ENCODE assay signal across 14 mouse cellular contexts in the genomic region with DNA sequence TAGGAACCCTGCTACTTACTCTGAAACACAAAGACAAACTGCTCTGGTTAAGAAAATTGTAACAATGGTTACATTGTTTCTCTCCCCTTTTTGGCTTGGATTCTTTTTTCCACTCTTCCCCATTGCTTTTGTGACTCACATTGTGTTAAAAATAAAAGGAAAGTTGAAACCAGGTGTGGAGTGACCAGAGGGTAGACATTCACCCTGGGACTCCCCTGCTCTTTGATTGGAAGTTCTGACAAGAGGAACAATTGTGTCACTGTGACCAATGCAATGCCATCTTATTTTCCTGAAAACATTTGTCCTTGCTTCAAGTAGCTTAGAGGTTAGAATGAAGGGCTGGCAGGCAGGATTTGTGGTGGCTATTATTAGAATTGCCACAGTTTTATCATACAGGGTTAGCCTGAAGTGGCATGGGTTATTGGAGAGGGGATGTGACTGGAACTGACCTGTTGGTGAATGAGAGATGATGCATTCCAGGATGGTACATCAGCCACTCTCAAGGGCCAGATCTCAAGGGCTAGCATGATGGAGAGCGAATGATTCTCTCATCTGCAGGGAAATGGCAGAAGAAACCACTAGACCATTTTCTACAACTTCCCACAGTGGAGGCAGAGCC.
A peak's percentile ranks its signal among the peaks of the same experiment; 100 is the strongest.
DNase-seq lines count a peak whose midpoint lies in the region; ATAC-seq and TF ChIP-seq lines count a peak whose summit lies in the region.
"Had no signal": no experiment of that assay in that cellular context is flagged by ENCODE, and none has a peak within 500 bp of the region (broad histone marks: within the 10 kb centered on the region; RNA-seq: fewer than 3 reads in every experiment).

No protein-coding gene starts in this region.

- H3K9me3 ChIP-seq in hindbrain, embryonic 10.5 days: no peaks in the 10 kb centered on the region
- H3K9me3 ChIP-seq in hindbrain, embryonic 13.5 days: no peaks in the 10 kb centered on the region
- no peaks in the 10 kb centered on the region for H3K9me3 ChIP-seq in stomach, embryonic 14.5 days (ENCODE audit: control insufficient read depth, low read depth, low read length)
- no peaks in the 10 kb centered on the region for H3K9me3 ChIP-seq in stomach, postnatal 0 days (ENCODE audit: control insufficient read depth, low read length)
- no peaks in the 10 kb centered on the region for H3K9me3 ChIP-seq in heart, embryonic 11.5 days (replicated peaks; ENCODE audit: control insufficient read depth, low read length)
- H3K9me3 ChIP-seq in stomach, embryonic 15.5 days: no peaks in the 10 kb centered on the region
- H3K9me3 ChIP-seq: embryonic facial prominence, embryonic 12.5 days; limb, embryonic 12.5 days; neural tube, embryonic 15.5 days had no signal

- H3K4me1 ChIP-seq in hindbrain, embryonic 10.5 days (replicated peaks): peaks cover 24% of the 10 kb centered on the region
- H3K4me1 ChIP-seq in hindbrain, embryonic 13.5 days (replicated peaks): peaks cover 12% of the 10 kb centered on the region
- H3K4me1 ChIP-seq in stomach, embryonic 14.5 days (ENCODE audit: control insufficient read depth, insufficient read depth, low read length): peaks cover 6% of the 10 kb centered on the region; the same call in 1 of the 2 replicates
- peaks cover 11% of the 10 kb centered on the region; the same call in 1 of the 2 replicates for H3K4me1 ChIP-seq in stomach, postnatal 0 days (replicated peaks; ENCODE audit: control insufficient read depth, insufficient read depth)
- H3K4me1 ChIP-seq in heart, embryonic 11.5 days (ENCODE audit: control insufficient read depth, insufficient read depth, low read length): peaks cover 21% of the 10 kb centered on the region
- H3K4me1 ChIP-seq in stomach, embryonic 15.5 days: peaks cover 8% of the 10 kb centered on the region; the same call in 1 of the 2 replicates

- no peak for TF ChIP-seq EP300 in stomach, postnatal 0 days (optimal IDR thresholded peaks at IDR 0.05)

- H3K27me3 ChIP-seq in hindbrain, embryonic 10.5 days (ENCODE audit: insufficient read depth, poor library complexity, severe bottlenecking): no peaks in the 10 kb centered on the region
- H3K27me3 ChIP-seq in hindbrain, embryonic 13.5 days: no peaks in the 10 kb centered on the region
- H3K27me3 ChIP-seq in stomach, embryonic 14.5 days (ENCODE audit: control insufficient read depth, insufficient read depth, low read length): no peaks in the 10 kb centered on the region
- no peaks in the 10 kb centered on the region for H3K27me3 ChIP-seq in stomach, postnatal 0 days (ENCODE audit: control insufficient read depth, insufficient read depth, low read length)
- no peaks in the 10 kb centered on the region for H3K27me3 ChIP-seq in heart, embryonic 11.5 days (ENCODE audit: control insufficient read depth, insufficient read depth, low read length)
- no peaks in the 10 kb centered on the region for H3K27me3 ChIP-seq in stomach, embryonic 15.5 days (replicated peaks)
- H3K27me3 ChIP-seq: embryonic facial prominence, embryonic 12.5 days; limb, embryonic 12.5 days; neural tube, embryonic 15.5 days had no signal

- no peak for ATAC-seq in hindbrain, embryonic 13.5 days (ENCODE audit: low FRiP score)
- 0 out of 2 replicates have a peak, but pooled peaks have one; percentile 29 for ATAC-seq in stomach, embryonic 14.5 days (ENCODE audit: insufficient number of reproducible peaks, insufficient read depth, low FRiP score, low read depth)
- no peak for ATAC-seq in stomach, postnatal 0 days (ENCODE audit: low FRiP score, low TSS enrichment)
- ATAC-seq in heart, embryonic 11.5 days (replicated peaks; ENCODE audit: insufficient number of reproducible peaks, low FRiP score, low TSS enrichment): peak; percentile 59; the same call in 1 of the 2 replicates
- ATAC-seq in stomach, embryonic 15.5 days (ENCODE audit: insufficient read depth, low FRiP score, low read depth): no peak
- ATAC-seq: hindbrain, embryonic 16.5 days had no signal

- H3K36me3 ChIP-seq in hindbrain, embryonic 10.5 days: no peaks in the 10 kb centered on the region
- no peaks in the 10 kb centered on the region for H3K36me3 ChIP-seq in hindbrain, embryonic 13.5 days
- no peaks in the 10 kb centered on the region for H3K36me3 ChIP-seq in stomach, embryonic 14.5 days (ENCODE audit: control insufficient read depth, insufficient read depth, low read length)
- no peaks in the 10 kb centered on the region for H3K36me3 ChIP-seq in stomach, postnatal 0 days (ENCODE audit: control insufficient read depth, insufficient read depth, low read length)
- no peaks in the 10 kb centered on the region for H3K36me3 ChIP-seq in heart, embryonic 11.5 days (ENCODE audit: control insufficient read depth, insufficient read depth, low read length)
- no peaks in the 10 kb centered on the region for H3K36me3 ChIP-seq in stomach, embryonic 15.5 days
- H3K36me3 ChIP-seq: embryonic facial prominence, embryonic 12.5 days; limb, embryonic 12.5 days; neural tube, embryonic 15.5 days had no signal

- H3K27ac ChIP-seq in hindbrain, embryonic 10.5 days: 0 out of 2 replicates have a peak overlapping the region, but pooled peaks have one; percentile 53
- no peak overlapping the region for H3K27ac ChIP-seq in hindbrain, embryonic 13.5 days
- no peak overlapping the region for H3K27ac ChIP-seq in stomach, embryonic 14.5 days (ENCODE audit: low read length)
- H3K27ac ChIP-seq in stomach, postnatal 0 days (replicated peaks): no peak overlapping the region
- H3K27ac ChIP-seq in heart, embryonic 11.5 days (ENCODE audit: low read depth, low read length): peak overlapping the region; percentile 81
- H3K27ac ChIP-seq in stomach, embryonic 15.5 days: 0 out of 2 replicates have a peak overlapping the region, but pooled peaks have one; percentile 21
- H3K27ac ChIP-seq: embryonic facial prominence, embryonic 12.5 days; limb, embryonic 12.5 days; neural tube, embryonic 15.5 days had no signal

- H3K9ac ChIP-seq in hindbrain, embryonic 13.5 days: no peak overlapping the region
- H3K9ac ChIP-seq in stomach, embryonic 14.5 days (replicated peaks; ENCODE audit: low read depth, low read length): no peak overlapping the region
- H3K9ac ChIP-seq in stomach, postnatal 0 days (ENCODE audit: low read length): no peak overlapping the region
- H3K9ac ChIP-seq in heart, embryonic 11.5 days (ENCODE audit: low read depth, low read length): no peak overlapping the region
- H3K9ac ChIP-seq in stomach, embryonic 15.5 days: no peak overlapping the region
- H3K9ac ChIP-seq: embryonic facial prominence, embryonic 12.5 days; limb, embryonic 12.5 days; neural tube, embryonic 15.5 days had no signal

- H3K4me3 ChIP-seq in hindbrain, embryonic 10.5 days: no peak overlapping the region
- H3K4me3 ChIP-seq in hindbrain, embryonic 13.5 days: no peak overlapping the region
- H3K4me3 ChIP-seq in stomach, embryonic 14.5 days (ENCODE audit: low read depth, low read length): no peak overlapping the region
- H3K4me3 ChIP-seq in stomach, postnatal 0 days (ENCODE audit: low read depth, low read length): no peak overlapping the region
- no peak overlapping the region for H3K4me3 ChIP-seq in heart, embryonic 11.5 days (ENCODE audit: low read depth, low read length)
- no peak overlapping the region for H3K4me3 ChIP-seq in stomach, embryonic 15.5 days (replicated peaks)
- H3K4me3 ChIP-seq: embryonic facial prominence, embryonic 12.5 days; limb, embryonic 12.5 days; neural tube, embryonic 15.5 days had no signal

- no peak for DNase-seq in hindbrain, embryonic 10.5 days (ENCODE audit: low spot score)
- DNase-seq in stomach, postnatal 0 days (ENCODE audit: low spot score): no peak
- no peak for DNase-seq in B cell, adult 2 months
- no peak for DNase-seq in embryo, embryonic 10 days (ENCODE audit: low spot score)
- DNase-seq: thymus, adult 18-20 months had no signal

- no peak for TF ChIP-seq CTCF in stomach, postnatal 0 days (IDR thresholded peaks at IDR 0.05; ENCODE audit: low read depth)

- no peak overlapping the region for H3K4me2 ChIP-seq in hindbrain, embryonic 13.5 days
- no peak overlapping the region for H3K4me2 ChIP-seq in stomach, embryonic 14.5 days (replicated peaks; ENCODE audit: low read depth, low read length)
- no peak overlapping the region for H3K4me2 ChIP-seq in stomach, postnatal 0 days (replicated peaks; ENCODE audit: low read depth)
- H3K4me2 ChIP-seq in heart, embryonic 11.5 days: no peak overlapping the region
- H3K4me2 ChIP-seq in stomach, embryonic 15.5 days: no peak overlapping the region
- H3K4me2 ChIP-seq: embryonic facial prominence, embryonic 12.5 days; limb, embryonic 12.5 days; midbrain, embryonic 11.5 days; neural tube, embryonic 15.5 days had no signal

- 88% methylated on average over 1 of the region's 1 CpGs for WGBS in hindbrain, embryonic 10.5 days
- WGBS in hindbrain, embryonic 13.5 days: 90% methylated on average over 1 of the region's 1 CpGs
- 97% methylated on average over 1 of the region's 1 CpGs for WGBS in stomach, embryonic 14.5 days
- 96% methylated on average over 1 of the region's 1 CpGs for WGBS in stomach, postnatal 0 days
- 58% methylated on average over 1 of the region's 1 CpGs for WGBS in heart, embryonic 11.5 days (ENCODE audit: insufficient replicate concordance)
- WGBS in stomach, embryonic 15.5 days: 91% methylated on average over 1 of the region's 1 CpGs

Comparison
In these comparisons a context has a peak if more than half of its experiments do, and no peak if none do; other contexts are left out.
1. H3K27ac ChIP-seq: peak in hindbrain, embryonic 10.5 days (single experiment), heart, embryonic 11.5 days (single experiment) and stomach, embryonic 15.5 days (single experiment); none in hindbrain, embryonic 13.5 days (single experiment), stomach, embryonic 14.5 days (single experiment) and stomach, postnatal 0 days (single experiment).
2. ATAC-seq: peak in stomach, embryonic 14.5 days (single experiment) and heart, embryonic 11.5 days (single experiment); none in hindbrain, embryonic 13.5 days (single experiment), stomach, postnatal 0 days (single experiment) and stomach, embryonic 15.5 days (single experiment).